ENCODE assay signal across 8 mouse cellular contexts in genomic region chr11:88970202-88970732, GRCm38 (mm10). TPM values are rescaled to one million over a fixed set of nuclear protein-coding genes. Genes with fewer than 3 reads are reported as not detected.
DNase-seq lines count a peak whose midpoint lies in the region; ATAC-seq and TF ChIP-seq lines count a peak whose summit lies in the region.

Gene Coil (plus strand): TSS chr11:88970252.

- H3K27ac ChIP-seq in kidney, adult 2 months (ENCODE audit: insufficient read depth, low read depth, low read length) = no peak within 1 kb of the TSS
- no peak within 1 kb of the TSS for H3K27ac ChIP-seq in ES-E14 (ENCODE audit: insufficient read depth, low read depth, low read length, poor library complexity, severe bottlenecking)
- no peak within 1 kb of the TSS for H3K27ac ChIP-seq in cortical plate, adult 2 months (ENCODE audit: insufficient read depth, low read length)
- no peak within 1 kb of the TSS for H3K27ac ChIP-seq in neural tube, embryonic 15.5 days (replicated peaks)

- 40% methylated on average over 2 of the region's 2 CpGs for WGBS in kidney, adult 2 months
- 37% methylated on average over 2 of the region's 2 CpGs for WGBS in neural tube, embryonic 15.5 days

- TF ChIP-seq POLR2A in kidney, adult 2 months (IDR thresholded peaks at IDR 0.05; ENCODE audit: low read depth, low read length) = no peak
- TF ChIP-seq POLR2A in cortical plate, adult 2 months (IDR thresholded peaks at IDR 0.05; ENCODE audit: extremely low read depth, insufficient read depth, low read length) = no peak

- H3K9me3 ChIP-seq in ES-E14 (ENCODE audit: control insufficient read depth, insufficient read depth, low read depth, low read length) = no peaks in the 10 kb centered on the region
- no peaks in the 10 kb centered on the region for H3K9me3 ChIP-seq in neural tube, embryonic 15.5 days (replicated peaks)

- no peak within 1 kb of the TSS for H3K4me3 ChIP-seq in kidney, adult 2 months (ENCODE audit: insufficient read depth, low read depth, low read length)
- no peak within 1 kb of the TSS for H3K4me3 ChIP-seq in ES-E14 (ENCODE audit: insufficient read depth in 1 of 2, low read depth in 1 of 2, low read length in 2 of 2, poor library complexity in 1 of 2, severe bottlenecking in 1 of 2)
- H3K4me3 ChIP-seq in cortical plate, adult 2 months (ENCODE audit: insufficient read depth, low read length) = no peak within 1 kb of the TSS
- H3K4me3 ChIP-seq in neural tube, embryonic 15.5 days (replicated peaks) = no peak within 1 kb of the TSS

- TF ChIP-seq CTCF in kidney, adult 2 months (conservative IDR thresholded peaks at IDR 0.05; ENCODE audit: insufficient read depth, insufficient read length, low read depth, low read length) = no peak
- TF ChIP-seq CTCF in cortical plate, adult 2 months (IDR thresholded peaks at IDR 0.05; ENCODE audit: extremely low read depth, insufficient read depth, low read length) = no peak

- H3K4me1 ChIP-seq in kidney, adult 2 months (ENCODE audit: control insufficient read depth, insufficient read depth, low read length) = peaks cover 4% of the 10 kb centered on the region
- H3K4me1 ChIP-seq in ES-E14 (ENCODE audit: control insufficient read depth in 2 of 2, insufficient read depth in 2 of 2, low read length in 2 of 2, poor library complexity in 1 of 2) = peaks cover 2 to 3% of the 10 kb centered on the region in 2 experiments; a peak in 1 of 4 replicates
- peaks cover 2% of the 10 kb centered on the region; the same call in 1 of the 2 replicates for H3K4me1 ChIP-seq in cortical plate, adult 2 months (ENCODE audit: control insufficient read depth, insufficient read depth, low read length)
- peaks cover 10% of the 10 kb centered on the region for H3K4me1 ChIP-seq in neural tube, embryonic 15.5 days

- ATAC-seq in neural tube, embryonic 15.5 days (ENCODE audit: low FRiP score) = no peak
- no peak for ATAC-seq in monocyte, adult 5-6 weeks (replicated peaks; ENCODE audit: insufficient number of reproducible peaks, low FRiP score, low TSS enrichment, poor library complexity, severe bottlenecking)

- H3K4me2 ChIP-seq in neural tube, embryonic 15.5 days = no peak within 1 kb of the TSS

- H3K27me3 ChIP-seq in kidney, adult 2 months (replicated peaks; ENCODE audit: control insufficient read depth, insufficient read depth, low read length) = no peaks in the 10 kb centered on the region
- 0 out of 2 replicates have a peak, but pooled peaks cover 3% of the 10 kb centered on the region for H3K27me3 ChIP-seq in neural tube, embryonic 15.5 days (replicated peaks)

- no peaks in the 10 kb centered on the region for H3K36me3 ChIP-seq in kidney, adult 2 months (ENCODE audit: control insufficient read depth, insufficient read depth, low read length)
- H3K36me3 ChIP-seq in ES-E14 (ENCODE audit: control insufficient read depth, insufficient read depth, low read length, poor library complexity, severe bottlenecking) = no peaks in the 10 kb centered on the region
- no peaks in the 10 kb centered on the region for H3K36me3 ChIP-seq in neural tube, embryonic 15.5 days

- H3K9ac ChIP-seq in ES-E14 (ENCODE audit: insufficient read depth, low read depth, low read length, poor library complexity, severe bottlenecking) = no peak within 1 kb of the TSS; the same call in 1 of the 2 replicates
- H3K9ac ChIP-seq in neural tube, embryonic 15.5 days (replicated peaks) = no peak within 1 kb of the TSS

- peak; percentile 36 for DNase-seq in kidney, adult 2 months
- DNase-seq in kidney, adult 11 months = no peak
- no peak for DNase-seq in ES-E14 (ENCODE audit: low read depth, low spot score)
- peak in 1 of 2 experiments; percentile 15 for DNase-seq in layer of hippocampus, postnatal 14 days (ENCODE audit: low spot score in 2 of 2)
- DNase-seq in cerebellum, adult 9-10 months = no peak

- in situ Hi-C loops in ES-E14 (cut with MboI; ENCODE audit: low sequenced_read_pairs in 2 of 2, unreplicated experiment in 2 of 2) = no loop called here

TF ChIP-seq in ES-E14, 5 proteins besides CTCF, POLR2A, EP300 and RAD21:
- TF ChIP-seq ZC3H11A (IDR thresholded peaks at IDR 0.05; ENCODE audit: borderline replicate concordance, low read depth, low read length) = no peak
- TF ChIP-seq HCFC1 (IDR thresholded peaks at IDR 0.05; ENCODE audit: borderline replicate concordance, insufficient read depth, low read length) = no peak
- no peak for TF ChIP-seq MAFK (IDR thresholded peaks at IDR 0.05; ENCODE audit: insufficient read depth, low read depth, low read length)
- no peak for TF ChIP-seq CHD2 (IDR thresholded peaks at IDR 0.05; ENCODE audit: low read depth, low read length)
- TF ChIP-seq ZNF384 (IDR thresholded peaks at IDR 0.05; ENCODE audit: low read depth, low read length) = no peak

RNA-seq across cellular contexts. Expression of gene Coil, which starts in this region (rescaled TPM):
- polyA plus RNA-seq in kidney, adult 2 months (2012; rRNA removed) = 3.1 and 3.6 TPM in 2 replicates
- total RNA-seq in ES-E14 (2012; rRNA removed) = 28.8 and 37.8 TPM in 2 replicates
- polyA plus RNA-seq in cortical plate, adult 2 months (2012; rRNA removed) = 18.8 and 19.3 TPM in 2 replicates
- 10 to 100 TPM; 16.3 to 19.5 TPM for total RNA-seq in layer of hippocampus, postnatal 14 days (2021)
- 26.0 and 28.5 TPM in 2 replicates for polyA plus RNA-seq in neural tube, embryonic 15.5 days (2015; fragmentation: Nextera tagmentation; extraction: Ambion mirVana)
- 3.2 to 10.6 TPM (median 7.6 TPM) in 3 replicates for total RNA-seq in monocyte, adult 5-6 weeks (2017)
